Mouse (Mus musculus): ENCODE measurements around the gene Sh3bp5l. TPM values are rescaled to one million over a fixed set of nuclear protein-coding genes. Genes with fewer than 3 reads are reported as not detected.
"Not testable (repeated sequence)": the region's sequence is repeated elsewhere in the genome, so short reads cannot be mapped to it uniquely, and the experiment has no call there.

Gene Sh3bp5l
- polyA plus RNA-seq, 1 experiment, result 42.4 TPM

DNA sequence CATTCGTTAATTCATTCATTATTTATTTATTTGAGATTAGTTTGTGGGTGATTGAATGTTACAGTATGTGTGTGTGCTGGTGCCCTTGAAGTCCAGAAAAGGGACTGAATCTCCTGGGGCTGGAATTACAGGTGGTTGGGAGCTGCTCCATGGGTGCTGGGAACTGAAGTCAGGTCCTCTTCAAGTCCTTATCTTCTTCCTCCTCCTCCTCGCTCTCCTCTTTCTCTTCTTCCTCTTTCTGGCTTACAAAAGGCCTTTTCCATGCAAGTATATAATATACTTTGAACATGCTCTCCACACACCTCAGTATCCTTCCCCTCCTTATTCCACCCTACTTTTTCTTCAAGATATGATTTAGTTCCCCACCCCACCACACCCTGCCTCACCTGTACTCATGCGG is 26.5 kb downstream of the Sh3bp5l start:
- Histone ChIP-seq H3K4me3 (ENCODE audit: insufficient read depth, low read length) (no peak overlapping the region), H3K27ac (ENCODE audit: insufficient read depth, low read length) (no peak overlapping the region), H3K4me1 (ENCODE audit: control insufficient read depth, insufficient read depth, low read length) (peaks cover 2% of the 10 kb centered on the region; the same call in 1 of the 2 replicates)
- TF ChIP-seq CTCF (IDR thresholded peaks at IDR 0.05; ENCODE audit: extremely low read depth, insufficient read depth, low read length) (no peak), POLR2A (IDR thresholded peaks at IDR 0.05; ENCODE audit: extremely low read depth, insufficient read depth, low read length) (no peak)

DNA sequence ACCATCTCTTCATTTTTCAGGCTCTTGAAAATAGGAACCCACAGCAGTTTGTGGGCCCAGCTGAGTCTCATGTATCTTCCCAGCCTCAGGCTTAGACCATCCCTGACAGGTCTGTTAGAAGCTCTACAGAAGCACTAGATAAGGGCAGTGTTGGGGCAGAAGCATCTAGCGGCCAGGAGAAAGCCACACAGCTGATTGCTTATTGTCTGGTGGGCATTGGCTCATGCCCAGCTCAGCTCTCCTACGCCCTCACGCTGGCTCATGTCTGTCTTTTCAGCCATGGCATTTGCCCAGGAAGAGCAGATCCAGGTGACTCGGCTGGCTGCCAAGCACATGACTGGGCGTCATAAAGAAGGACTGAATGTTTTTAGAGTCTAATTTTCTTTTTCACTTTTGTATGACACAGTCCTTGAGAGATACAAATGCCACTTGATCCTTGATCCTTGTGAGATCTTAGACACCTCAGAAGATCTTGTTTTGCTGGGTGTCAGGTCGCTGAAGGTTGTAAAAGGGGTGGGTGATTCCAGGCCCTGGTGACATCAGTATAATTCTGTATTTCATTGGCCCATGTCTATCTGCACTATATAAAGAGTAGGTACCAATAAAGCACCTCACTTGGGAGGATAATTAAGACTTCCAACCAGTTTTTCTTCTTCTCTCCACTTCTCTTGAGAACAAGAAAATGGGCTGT is 27.5 kb downstream of the Sh3bp5l start:
- no peak overlapping the region for H3K4me3 ChIP-seq (ENCODE audit: insufficient read depth, low read length)
- peaks cover 2% of the 10 kb centered on the region; the same call in 1 of the 2 replicates for H3K4me1 ChIP-seq (ENCODE audit: control insufficient read depth, insufficient read depth, low read length)
- H3K27ac ChIP-seq (ENCODE audit: insufficient read depth, low read length), result no peak overlapping the region
- no peak for TF ChIP-seq POLR2A (IDR thresholded peaks at IDR 0.05; ENCODE audit: extremely low read depth, insufficient read depth, low read length)
- no peak for TF ChIP-seq CTCF (IDR thresholded peaks at IDR 0.05; ENCODE audit: extremely low read depth, insufficient read depth, low read length)

DNA sequence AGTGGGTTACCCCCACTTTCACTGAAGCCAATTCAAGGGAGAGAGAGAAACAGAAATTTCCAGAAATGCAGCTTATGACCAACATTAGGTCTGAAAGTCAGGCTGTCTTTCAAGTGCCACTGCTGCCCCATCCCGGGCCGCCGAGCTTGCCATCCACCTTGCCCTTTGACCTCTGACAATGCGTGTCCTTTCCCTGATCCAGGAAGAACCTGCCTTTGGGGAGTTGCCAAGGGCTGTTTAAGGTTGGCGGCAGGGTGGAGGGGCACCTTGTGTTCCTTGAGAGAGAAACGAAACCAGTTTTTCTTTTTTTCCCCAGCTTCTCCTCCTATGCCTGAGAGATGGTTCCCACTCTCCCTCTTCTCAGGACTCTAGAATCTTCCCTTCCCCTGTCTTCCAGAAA is 32.0 kb downstream of the Sh3bp5l start:
- H3K27ac ChIP-seq (ENCODE audit: insufficient read depth, low read length); H3K4me3 ChIP-seq (ENCODE audit: insufficient read depth, low read length); H3K4me1 ChIP-seq (ENCODE audit: control insufficient read depth, insufficient read depth, low read length): not testable (repeated sequence)

DNA sequence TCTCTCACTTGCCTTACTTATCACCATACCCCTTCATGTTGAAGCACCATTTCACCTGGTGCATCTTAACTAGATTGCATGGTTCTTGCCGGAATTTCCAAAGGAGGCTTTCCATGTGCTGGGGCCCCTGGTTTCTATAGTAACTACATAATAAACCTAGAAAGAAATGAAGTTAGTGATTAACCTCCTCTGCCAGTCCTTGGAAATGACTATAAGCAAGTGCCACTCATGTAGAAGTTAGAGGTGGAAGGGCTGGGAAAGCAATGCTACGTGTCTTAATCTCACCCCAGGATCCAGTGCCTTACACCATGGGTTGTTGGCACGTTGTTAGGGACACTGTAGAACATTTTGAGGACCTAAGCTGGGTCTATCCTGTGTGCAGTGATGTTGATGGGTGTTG is 33.9 kb downstream of the Sh3bp5l start:
- TF ChIP-seq POLR2A (IDR thresholded peaks at IDR 0.05; ENCODE audit: extremely low read depth, insufficient read depth, low read length), result no peak
- TF ChIP-seq CTCF (IDR thresholded peaks at IDR 0.05; ENCODE audit: extremely low read depth, insufficient read depth, low read length), result no peak
- no peaks in the 10 kb centered on the region for H3K4me1 ChIP-seq (ENCODE audit: control insufficient read depth, insufficient read depth, low read length)
- H3K4me3 ChIP-seq (ENCODE audit: insufficient read depth, low read length), result no peak overlapping the region
- H3K27ac ChIP-seq (ENCODE audit: insufficient read depth, low read length), result no peak overlapping the region

DNA sequence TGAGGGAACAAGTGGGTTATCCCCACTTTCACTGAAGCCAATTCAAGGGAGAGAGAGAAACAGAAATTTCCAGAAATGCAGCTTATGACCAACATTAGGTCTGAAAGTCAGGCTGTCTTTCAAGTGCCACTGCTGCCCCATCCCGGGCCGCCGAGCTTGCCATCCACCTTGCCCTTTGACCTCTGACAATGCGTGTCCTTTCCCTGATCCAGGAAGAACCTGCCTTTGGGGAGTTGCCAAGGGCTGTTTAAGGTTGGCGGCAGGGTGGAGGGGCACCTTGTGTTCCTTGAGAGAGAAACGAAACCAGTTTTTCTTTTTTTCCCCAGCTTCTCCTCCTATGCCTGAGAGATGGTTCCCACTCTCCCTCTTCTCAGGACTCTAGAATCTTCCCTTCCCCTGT is 35.7 kb downstream of the Sh3bp5l start:
- H3K4me3 ChIP-seq (ENCODE audit: insufficient read depth, low read length); H3K4me1 ChIP-seq (ENCODE audit: control insufficient read depth, insufficient read depth, low read length); H3K27ac ChIP-seq (ENCODE audit: insufficient read depth, low read length): not testable (repeated sequence)

DNA sequence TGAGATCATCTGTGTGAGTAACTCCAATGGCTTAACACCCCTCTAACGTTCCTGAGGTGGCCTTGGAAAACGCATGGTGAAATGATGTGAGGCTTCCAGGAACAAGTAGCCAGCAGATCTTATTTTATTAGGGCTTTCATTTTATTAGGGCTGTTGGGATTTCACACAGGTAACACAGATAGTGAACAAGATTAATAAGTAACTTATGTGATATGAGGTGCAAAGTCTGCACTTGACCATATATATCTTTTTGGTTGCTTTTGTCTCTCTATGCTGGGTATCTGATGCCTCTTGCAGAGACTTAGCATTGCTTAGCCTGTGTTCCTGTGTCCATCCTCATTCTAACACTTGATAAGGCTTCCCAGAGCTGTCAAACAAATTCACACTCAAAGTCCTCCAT is 46.7 kb downstream of the Sh3bp5l start:
- Histone ChIP-seq H3K4me3 (ENCODE audit: insufficient read depth, low read length) (no peak overlapping the region), H3K27ac (ENCODE audit: insufficient read depth, low read length) (no peak overlapping the region)
- TF ChIP-seq CTCF (IDR thresholded peaks at IDR 0.05; ENCODE audit: extremely low read depth, insufficient read depth, low read length) (no peak), POLR2A (IDR thresholded peaks at IDR 0.05; ENCODE audit: extremely low read depth, insufficient read depth, low read length) (no peak)

DNA sequence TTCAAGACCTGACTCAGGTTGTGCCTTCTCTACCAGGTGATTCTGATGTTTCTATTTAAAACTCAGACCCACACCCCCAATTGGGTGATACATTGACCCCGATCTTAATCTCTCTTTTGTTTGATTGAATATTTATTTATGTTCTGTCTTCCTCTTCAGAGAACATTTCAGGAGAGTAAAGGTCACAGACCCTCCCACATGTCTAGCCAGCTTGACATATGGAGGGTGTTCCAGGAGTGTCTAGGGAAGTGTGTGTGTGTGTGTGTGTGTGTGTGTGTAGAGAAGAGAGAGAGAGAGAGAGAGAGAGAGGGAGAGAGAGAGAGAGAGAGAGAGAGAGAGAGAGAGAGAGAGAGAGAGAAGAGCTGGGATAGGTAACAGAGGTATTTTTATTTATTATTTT is 47.2 kb downstream of the Sh3bp5l start:
- H3K27ac ChIP-seq (ENCODE audit: insufficient read depth, low read length), result no peak overlapping the region
- no peaks in the 10 kb centered on the region for H3K4me1 ChIP-seq (ENCODE audit: control insufficient read depth, insufficient read depth, low read length)
- TF ChIP-seq CTCF (IDR thresholded peaks at IDR 0.05; ENCODE audit: extremely low read depth, insufficient read depth, low read length) (no peak), POLR2A (IDR thresholded peaks at IDR 0.05; ENCODE audit: extremely low read depth, insufficient read depth, low read length) (no peak)

More for the DNA sequence above, 46.7 kb downstream of the Sh3bp5l start:
- no peaks in the 10 kb centered on the region for H3K4me1 ChIP-seq (ENCODE audit: control insufficient read depth, insufficient read depth, low read length)

DNA sequence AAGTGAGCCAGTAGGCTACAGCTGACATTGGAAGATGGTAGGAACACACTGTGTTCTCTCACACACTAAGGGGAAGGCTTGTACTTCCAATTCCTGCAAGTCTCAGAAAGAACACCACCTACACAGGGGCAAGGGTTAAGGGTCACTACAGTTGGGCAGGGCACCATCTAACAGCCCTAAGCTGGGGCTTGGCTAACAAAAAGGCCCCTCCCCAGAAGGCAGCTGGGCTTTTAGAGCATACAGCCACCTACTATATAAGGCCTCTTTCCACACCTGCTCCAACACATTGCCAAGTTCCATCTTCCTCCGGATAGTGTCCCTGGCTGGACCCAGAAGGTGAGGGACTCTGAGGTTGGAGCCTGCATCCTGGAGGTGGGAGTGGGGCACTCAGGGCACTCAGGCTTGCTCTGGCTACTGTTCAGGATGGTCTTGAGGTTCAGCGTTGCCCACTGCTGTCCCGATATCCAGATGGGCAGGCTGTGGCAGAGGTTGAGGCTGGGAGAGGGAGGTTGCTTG is 48.3 kb downstream of the Sh3bp5l start, which contains the start of gene Lypd8:
TSS of gene Lypd8 (plus strand) at position 281 of the 516 bp plus-strand sequence.
- Histone ChIP-seq H3K4me3 (ENCODE audit: insufficient read depth, low read length) (no peak within 1 kb of the TSS), H3K27ac (ENCODE audit: insufficient read depth, low read length) (no peak within 1 kb of the TSS), H3K4me1 (ENCODE audit: control insufficient read depth, insufficient read depth, low read length) (no peaks in the 10 kb centered on the region)
- TF ChIP-seq POLR2A (IDR thresholded peaks at IDR 0.05; ENCODE audit: extremely low read depth, insufficient read depth, low read length) (no peak), CTCF (IDR thresholded peaks at IDR 0.05; ENCODE audit: extremely low read depth, insufficient read depth, low read length) (no peak)

More for the DNA sequence above, 47.2 kb downstream of the Sh3bp5l start:
- H3K4me3 ChIP-seq (ENCODE audit: insufficient read depth, low read length), result no peak overlapping the region

DNA sequence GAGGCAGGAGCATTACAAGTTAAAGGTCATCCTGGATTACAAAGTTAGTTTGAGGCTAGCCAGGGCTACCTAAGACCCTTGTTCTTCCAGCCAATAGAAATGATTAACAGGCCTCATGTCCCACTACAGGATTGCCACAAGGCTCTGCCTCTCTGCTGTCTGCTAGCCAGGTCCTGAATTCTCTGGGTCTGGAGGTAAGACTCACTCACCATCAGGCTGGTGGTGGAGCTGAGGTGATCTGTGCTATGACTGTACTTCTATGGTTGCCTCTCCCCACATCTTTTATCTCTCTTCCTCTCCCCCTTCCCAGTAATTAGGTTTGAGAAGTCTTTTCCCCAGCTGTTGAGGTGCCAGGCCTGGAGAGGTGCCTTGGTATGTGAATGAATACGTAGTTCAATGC is 49.0 kb downstream of the Sh3bp5l start:
- Histone ChIP-seq H3K4me3 (ENCODE audit: insufficient read depth, low read length) (no peak overlapping the region), H3K27ac (ENCODE audit: insufficient read depth, low read length) (no peak overlapping the region), H3K4me1 (ENCODE audit: control insufficient read depth, insufficient read depth, low read length) (no peaks in the 10 kb centered on the region)
- TF ChIP-seq POLR2A (IDR thresholded peaks at IDR 0.05; ENCODE audit: extremely low read depth, insufficient read depth, low read length), result no peak
- no peak for TF ChIP-seq CTCF (IDR thresholded peaks at IDR 0.05; ENCODE audit: extremely low read depth, insufficient read depth, low read length)

DNA sequence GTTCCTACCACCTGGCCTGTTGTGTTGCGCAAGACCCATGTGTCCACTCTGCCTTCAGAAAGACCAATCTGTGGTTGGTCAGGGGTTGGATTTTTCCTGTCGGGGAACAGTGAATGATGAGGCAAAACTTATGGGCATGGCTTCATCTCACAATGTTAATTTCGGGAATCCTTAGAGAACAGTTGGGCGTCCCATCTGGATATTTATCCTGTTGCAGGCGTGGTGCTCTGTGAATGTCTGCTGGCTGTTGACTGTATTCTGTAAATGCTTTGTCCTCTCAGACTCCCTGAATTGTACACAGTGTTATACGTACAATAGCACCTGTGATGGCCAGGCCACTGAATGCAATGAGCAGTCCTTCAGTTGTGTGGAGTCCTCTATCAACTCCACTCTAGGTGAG is 51.9 kb downstream of the Sh3bp5l start:
- no peak overlapping the region for H3K27ac ChIP-seq (ENCODE audit: insufficient read depth, low read length)
- no peak overlapping the region for H3K4me3 ChIP-seq (ENCODE audit: insufficient read depth, low read length)
- no peaks in the 10 kb centered on the region for H3K4me1 ChIP-seq (ENCODE audit: control insufficient read depth, insufficient read depth, low read length)
- TF ChIP-seq POLR2A (IDR thresholded peaks at IDR 0.05; ENCODE audit: extremely low read depth, insufficient read depth, low read length), result no peak
- no peak for TF ChIP-seq CTCF (IDR thresholded peaks at IDR 0.05; ENCODE audit: extremely low read depth, insufficient read depth, low read length)

Other genes with a start within 250 kb of the Sh3bp5l start
- not detected in 2 replicates for gene Gm12248, start 237.6 kb upstream of the Sh3bp5l start, polyA plus RNA-seq (2012; rRNA removed)
- gene Cnot8, start 226.6 kb upstream of the Sh3bp5l start, polyA plus RNA-seq (2012; rRNA removed), result 75.1 and 81.7 TPM in 2 replicates
- 8.6 and 9.5 TPM in 2 replicates for gene Gemin5, start 162.2 kb upstream of the Sh3bp5l start, polyA plus RNA-seq (2012; rRNA removed)
- 50.0 and 50.1 TPM in 2 replicates for gene Mrpl22, start 159.1 kb upstream of the Sh3bp5l start, polyA plus RNA-seq (2012; rRNA removed)
- gene Igtp, start 131.2 kb upstream of the Sh3bp5l start, polyA plus RNA-seq (2012; rRNA removed), result 9.0 and 9.6 TPM in 2 replicates
- 4.0 and 5.7 TPM in 2 replicates for gene Irgm2, start 131.1 kb upstream of the Sh3bp5l start, polyA plus RNA-seq (2012; rRNA removed)
- not detected in 2 replicates for gene 4930438A08Rik, start 55.9 kb upstream of the Sh3bp5l start, polyA plus RNA-seq (2012; rRNA removed)
- 65.6 and 77.1 TPM in 2 replicates for gene Zfp692, start 23.7 kb upstream of the Sh3bp5l start, polyA plus RNA-seq (2012; rRNA removed)
- 50.2 and 50.7 TPM in 2 replicates for gene Zfp672, start 385 bp upstream of the Sh3bp5l start, polyA plus RNA-seq (2012; rRNA removed)
- gene Lypd8, start 48.3 kb downstream of the Sh3bp5l start, polyA plus RNA-seq (2012; rRNA removed), result 0.08 and 0.11 TPM in 2 replicates
- gene 1810065E05Rik, start 90.4 kb downstream of the Sh3bp5l start, polyA plus RNA-seq (2012; rRNA removed), result not detected in 2 replicates
- gene Gm12253, start 101.8 kb downstream of the Sh3bp5l start, polyA plus RNA-seq (2012; rRNA removed), result not detected in 2 replicates
- gene Lypd9, start 122.2 kb downstream of the Sh3bp5l start, polyA plus RNA-seq (2012; rRNA removed), result not detected in 2 replicates
- gene Olfr30, start 131.5 kb downstream of the Sh3bp5l start, polyA plus RNA-seq (2012; rRNA removed), result not detected in 2 replicates
- not detected in 2 replicates for gene Olfr332, start 161.8 kb downstream of the Sh3bp5l start, polyA plus RNA-seq (2012; rRNA removed)
- gene Olfr331, start 171.8 kb downstream of the Sh3bp5l start, polyA plus RNA-seq (2012; rRNA removed), result not detected in 2 replicates
- gene Olfr330, start 204.1 kb downstream of the Sh3bp5l start, polyA plus RNA-seq (2012; rRNA removed), result not detected in 2 replicates
- gene Olfr329-ps, start 215.7 kb downstream of the Sh3bp5l start, polyA plus RNA-seq (2012; rRNA removed), result 0.08 TPM in 1 of 2 replicates, not detected in the other
- 0.06 TPM in 1 of 2 replicates, not detected in the other for gene Olfr328, start 224.9 kb downstream of the Sh3bp5l start, polyA plus RNA-seq (2012; rRNA removed)
- gene Olfr224, start 239.8 kb downstream of the Sh3bp5l start, polyA plus RNA-seq (2012; rRNA removed), result not detected in 2 replicates
- gene Olfr325, start 247.0 kb downstream of the Sh3bp5l start, polyA plus RNA-seq (2012; rRNA removed), result not detected in 2 replicates